Mouse (Mus musculus): ENCODE measurements around the gene 1700025G04Rik.

GRCm38 (mm10) chr1:151831791-151832190 lies 258.1 kb downstream of the 1700025G04Rik start:
- TF ChIP-seq POLR2A (IDR thresholded peaks at IDR 0.05; ENCODE audit: extremely low read depth, insufficient read depth, low read length) = no peak
- no peak for TF ChIP-seq CTCF (IDR thresholded peaks at IDR 0.05; ENCODE audit: extremely low read depth, insufficient read depth, low read length)

Measured in cortical plate, adult 2 months (tissue).